Mouse (Mus musculus) cerebellum, adult 2 months (tissue): ENCODE data around the gene Atp5h.

ENCODE experiments used
- CTCF ChIP-seq: fragments of 200-500 bp; IDR thresholded peaks from 2 replicates; pipeline ENCODE4 v1.5.1; 2011; ENCODE audit warnings: low read depth, mild to moderate bottlenecking, control low read depth, low read length, moderate library complexity, borderline replicate concordance; ENCODE audit not compliant: insufficient read depth
- POLR2A ChIP-seq: fragments of 200-500 bp; IDR thresholded peaks from 2 replicates; pipeline ENCODE4 v1.6.1; 2011; ENCODE audit warnings: low read length, control low read depth, borderline replicate concordance; ENCODE audit not compliant: insufficient read depth

- TF ChIP-seq POLR2A, result no peak
- no peak for TF ChIP-seq CTCF
Measured at GRCm38 (mm10) chr11:115453306-115453705, 33.5 kb upstream of the Atp5h start.
